Mouse (Mus musculus) intestine, postnatal 0 days (tissue): ENCODE measurements around the gene Dock1. TPM values are rescaled to one million over a fixed set of nuclear protein-coding genes. Genes with fewer than 3 reads are reported as not detected.

Experiments used
- ATAC-seq: fragments of 200-750 bp; cut with Nextera tagmentation; 2 replicates; pipeline ENCODE4 v1.8.0; 2017; ENCODE audit warnings: mild to moderate bottlenecking, moderate TSS enrichment, moderate library complexity
- H3K27ac ChIP-seq: fragments of 300-500 bp; sonication (generic); 2 replicates; pipeline ENCODE4 v1.5.1; 2014; ENCODE audit warnings: mild to moderate bottlenecking, low read depth, low read length, moderate library complexity
- H3K27me3 ChIP-seq: fragments of 300-500 bp; sonication (generic); replicated peaks from 2 replicates; pipeline ENCODE4 v1.6.1; 2014; ENCODE audit warnings: low read length, mixed read lengths; ENCODE audit not compliant: control insufficient read depth, insufficient read depth
- H3K36me3 ChIP-seq: fragments of 300-500 bp; sonication (generic); 2 replicates; pipeline ENCODE4 v1.6.1; 2014; ENCODE audit warnings: mild to moderate bottlenecking, moderate library complexity; ENCODE audit not compliant: control insufficient read depth, insufficient read depth
- H3K4me1 ChIP-seq: fragments of 300-500 bp; sonication (generic); replicated peaks from 2 replicates; pipeline ENCODE4 v1.6.1; 2014; ENCODE audit warnings: antibody characterized with exemption, low read length, mixed read lengths; ENCODE audit not compliant: control insufficient read depth, insufficient read depth
- H3K4me2 ChIP-seq: fragments of 300-500 bp; sonication (generic); replicated peaks from 2 replicates; pipeline ENCODE4 v1.6.1; 2014; ENCODE audit warnings: low read depth, mild to moderate bottlenecking, moderate library complexity
- H3K4me3 ChIP-seq: fragments of 300-500 bp; sonication (generic); 2 replicates; pipeline ENCODE4 v1.5.1; 2014; ENCODE audit warnings: low read depth, low read length
- H3K9ac ChIP-seq: fragments of 300-500 bp; sonication (generic); 2 replicates; pipeline ENCODE4 v1.6.1; 2014; ENCODE audit warnings: mild to moderate bottlenecking, low read depth, low read length
- H3K9me3 ChIP-seq: fragments of 300-500 bp; sonication (generic); 2 replicates; pipeline ENCODE4 v1.6.1; 2016; ENCODE audit warnings: mixed run types; ENCODE audit not compliant: control insufficient read depth
- CTCF ChIP-seq: sonication (generic); IDR thresholded peaks from 2 replicates; pipeline ENCODE4 v1.5.1; 2016; ENCODE audit warnings: low read depth, mild to moderate bottlenecking, control low read depth, antibody characterized with exemption, moderate library complexity
- WGBS: fragments of 180-500 bp; shearing (Covaris S2); extraction: QIAGEN DNeasy Blood & Tissue Kit; methylation state at CpG from one replicate; pipeline ENCODE4 v1.1.7; 2014; 5-methylcytosine and 5-hydroxymethylcytosine counted together
- polyA plus RNA-seq: library from polyadenylated mRNA; unstranded; fragments of >200 nt; fragmentation: Nextera tagmentation; extraction: Ambion mirVana; gene quantifications from 2 replicates; pipeline ENCODE4 v1.2.1, GENCODE M21; 2015

Dock1 gene
- polyA plus RNA-seq, 1 experiment from 2014 or later, result 8.7 TPM

GRCm38 (mm10) chr7:134864175-134864574 lies 193.7 kb downstream of the Dock1 start:
- Histone ChIP-seq H3K27ac (no peak overlapping the region), H3K4me1 (no peaks in the 10 kb centered on the region), H3K9me3 (no peaks in the 10 kb centered on the region), H3K36me3 (0 out of 2 replicates have a peak, but pooled peaks cover 4% of the 10 kb centered on the region), H3K4me3 (no peak overlapping the region), H3K9ac (no peak overlapping the region), H3K27me3 (no peaks in the 10 kb centered on the region), H3K4me2 (no peak overlapping the region)
- ATAC-seq, result no peak
- 75% methylated on average over 2 of the region's 2 CpGs for WGBS
- no peak for TF ChIP-seq CTCF

DNA sequence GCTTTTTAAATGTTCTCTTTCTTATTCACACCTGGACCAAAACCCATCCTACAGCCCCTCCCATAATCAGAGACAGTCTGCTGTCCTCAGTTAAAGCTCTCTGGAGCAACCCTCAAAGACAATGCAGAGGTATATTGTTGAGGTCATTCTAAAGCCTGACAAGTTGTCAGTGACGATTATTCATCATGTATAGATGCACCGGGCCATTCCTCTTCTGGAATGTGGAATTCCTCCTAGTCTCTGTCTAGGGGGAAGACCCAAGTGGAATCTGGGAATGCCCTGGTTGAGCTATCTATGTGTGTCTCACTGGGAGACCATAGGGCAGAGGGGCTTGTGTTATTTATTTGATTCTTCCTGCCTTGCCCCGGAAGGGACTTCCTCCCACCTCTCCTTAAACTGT lies 202.1 kb downstream of the Dock1 start:
- no peak overlapping the region for H3K9ac ChIP-seq
- H3K4me3 ChIP-seq, result no peak overlapping the region
- no peaks in the 10 kb centered on the region for H3K27me3 ChIP-seq
- ATAC-seq, result no peak
- no peak overlapping the region for H3K4me2 ChIP-seq
- peaks cover 18% of the 10 kb centered on the region for H3K36me3 ChIP-seq
- no peak overlapping the region for H3K27ac ChIP-seq
- H3K9me3 ChIP-seq, result no peaks in the 10 kb centered on the region
- no peaks in the 10 kb centered on the region for H3K4me1 ChIP-seq
- 86% methylated on average over 3 of the region's 3 CpGs for WGBS
- TF ChIP-seq CTCF, result no peak

DNA sequence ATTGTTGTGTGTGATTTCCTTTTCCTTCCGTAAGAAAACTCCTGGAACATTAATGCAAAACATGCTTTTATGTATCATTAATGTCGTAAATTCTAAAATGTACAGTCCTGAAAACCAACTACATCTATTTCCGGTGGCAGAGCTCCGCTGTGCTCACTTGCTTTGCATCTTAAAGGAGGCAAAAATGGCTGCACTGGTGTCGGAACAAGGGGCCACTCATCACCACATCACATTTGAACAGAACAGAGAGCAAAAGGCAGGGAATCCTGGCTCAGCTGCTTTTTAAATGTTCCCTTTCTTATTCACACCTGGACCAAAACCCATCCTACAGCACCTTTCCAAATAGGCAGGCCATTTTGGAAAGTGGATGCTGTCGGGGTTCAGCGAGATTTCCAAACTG lies 202.5 kb downstream of the Dock1 start:
- no peak for TF ChIP-seq CTCF
- Histone ChIP-seq H3K4me1 (no peaks in the 10 kb centered on the region), H3K4me3 (no peak overlapping the region), H3K27me3 (no peaks in the 10 kb centered on the region), H3K27ac (no peak overlapping the region), H3K9ac (no peak overlapping the region), H3K4me2 (no peak overlapping the region), H3K9me3 (no peaks in the 10 kb centered on the region), H3K36me3 (peaks cover 21% of the 10 kb centered on the region)
- ATAC-seq, result no peak
- WGBS, result 93% methylated on average over 7 of the region's 7 CpGs

DNA sequence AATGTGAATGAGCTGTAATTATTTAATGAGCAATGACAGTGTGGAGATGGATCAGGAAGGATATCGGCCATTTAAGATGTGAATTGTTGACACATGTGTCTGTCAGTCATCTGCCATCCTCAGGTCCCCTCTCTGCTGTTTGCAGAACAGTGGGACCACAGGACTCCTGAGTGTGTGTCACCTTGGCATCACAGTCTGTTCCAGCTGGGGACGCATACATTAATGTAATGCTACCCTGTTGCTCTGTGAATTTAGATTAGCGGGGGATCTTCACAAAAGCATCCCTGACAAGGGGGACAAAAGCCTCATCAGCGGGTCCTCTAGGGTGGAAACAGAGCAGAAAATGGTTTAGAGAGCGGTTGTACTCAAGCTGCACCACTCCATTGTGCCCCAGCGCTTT lies 208.5 kb downstream of the Dock1 start:
- Histone ChIP-seq H3K27me3 (no peaks in the 10 kb centered on the region), H3K36me3 (peaks cover 27% of the 10 kb centered on the region), H3K9ac (no peak overlapping the region), H3K4me2 (no peak overlapping the region), H3K4me3 (no peak overlapping the region), H3K4me1 (no peaks in the 10 kb centered on the region), H3K9me3 (no peaks in the 10 kb centered on the region), H3K27ac (no peak overlapping the region)
- no peak for ATAC-seq
- WGBS, result 90% methylated on average over 6 of the region's 6 CpGs
- no peak for TF ChIP-seq CTCF

GRCm38 (mm10) chr7:134880431-134880830 lies 210.0 kb downstream of the Dock1 start:
- 66% methylated on average over 6 of the region's 6 CpGs for WGBS
- no peak for ATAC-seq

DNA sequence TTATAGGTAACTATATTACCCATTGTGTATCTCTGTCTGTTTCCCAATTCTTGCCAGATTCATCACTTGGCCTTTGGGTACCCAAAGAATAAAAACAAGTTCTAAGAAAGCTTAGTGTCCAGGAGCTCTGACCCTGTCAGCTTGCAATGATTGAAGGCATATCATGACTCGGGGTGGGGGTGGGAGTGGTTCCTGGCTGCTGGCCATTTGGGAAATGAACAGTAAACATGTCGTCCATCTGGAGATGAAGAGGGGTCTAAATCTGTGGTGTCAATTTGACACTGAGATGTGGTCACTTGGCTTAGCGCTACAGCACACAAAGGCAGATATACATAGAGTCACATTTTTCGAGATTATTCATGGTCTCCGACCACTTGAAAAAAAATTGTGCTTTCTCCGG lies 213.1 kb downstream of the Dock1 start:
- Histone ChIP-seq H3K4me2 (no peak overlapping the region), H3K4me1 (no peaks in the 10 kb centered on the region), H3K36me3 (0 out of 2 replicates have a peak, but pooled peaks cover 10% of the 10 kb centered on the region), H3K27me3 (no peaks in the 10 kb centered on the region), H3K9me3 (no peaks in the 10 kb centered on the region), H3K4me3 (no peak overlapping the region), H3K27ac (no peak overlapping the region), H3K9ac (no peak overlapping the region)
- WGBS, result 76% methylated on average over 6 of the region's 6 CpGs
- ATAC-seq, result no peak
- no peak for TF ChIP-seq CTCF

More at GRCm38 (mm10) chr7:134880431-134880830, 210.0 kb downstream of the Dock1 start:
- Histone ChIP-seq H3K27me3 (no peaks in the 10 kb centered on the region), H3K4me1 (no peaks in the 10 kb centered on the region), H3K9me3 (no peaks in the 10 kb centered on the region), H3K4me3 (no peak overlapping the region), H3K4me2 (no peak overlapping the region), H3K36me3 (peaks cover 21% of the 10 kb centered on the region; the same call in 1 of the 2 replicates), H3K27ac (no peak overlapping the region), H3K9ac (no peak overlapping the region)
- TF ChIP-seq CTCF, result no peak

DNA sequence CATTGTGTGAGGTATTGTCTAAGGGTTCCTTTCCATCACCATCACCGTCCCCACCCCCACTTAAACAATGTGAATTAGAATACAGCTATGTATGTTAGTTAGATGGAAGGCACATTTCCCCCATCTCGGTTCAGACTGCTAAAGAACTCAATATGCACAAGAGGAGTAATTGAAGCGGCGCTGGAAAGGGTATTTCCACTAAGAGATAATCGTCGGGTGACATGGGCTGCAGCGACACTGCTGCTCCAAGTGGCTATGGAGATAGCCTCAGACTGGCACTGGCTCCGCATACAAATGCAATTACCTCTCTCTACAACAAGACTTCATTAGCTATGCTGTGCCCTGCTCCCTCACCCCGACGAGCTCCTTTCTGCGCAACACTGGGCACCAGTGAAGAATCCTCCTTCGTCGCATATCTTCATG lies 222.0 kb downstream of the Dock1 start:
- no peaks in the 10 kb centered on the region for H3K27me3 ChIP-seq
- no peak overlapping the region for H3K27ac ChIP-seq
- H3K9ac ChIP-seq, result no peak overlapping the region
- H3K4me2 ChIP-seq, result no peak overlapping the region
- WGBS, result 95% methylated on average over 13 of the region's 13 CpGs
- no peak for ATAC-seq
- H3K4me3 ChIP-seq, result no peak overlapping the region
- TF ChIP-seq CTCF, result no peak
- H3K4me1 ChIP-seq, result no peaks in the 10 kb centered on the region
- H3K9me3 ChIP-seq, result no peaks in the 10 kb centered on the region
- H3K36me3 ChIP-seq, result peaks cover 8% of the 10 kb centered on the region; the same call in 1 of the 2 replicates
